Mouse (Mus musculus) G1E (cell line): Measurements from ENCODE around the gene Cd59b.
"Not testable (repeated sequence)": the region's sequence is repeated elsewhere in the genome, so short reads cannot be mapped to it uniquely, and the experiment has no call there.

Source experiments
- CTCF ChIP-seq: IDR thresholded peaks from 2 replicates; pipeline ENCODE4 v1.5.1; 2012; ENCODE audit warnings: low read depth, low read length, inconsistent platforms, mixed read lengths
- GATA1 ChIP-seq: IDR thresholded peaks from 2 replicates; pipeline ENCODE4 v1.6.1; 2012; ENCODE audit warnings: borderline replicate concordance, low read length, inconsistent platforms, mixed read lengths

- not testable (repeated sequence) for TF ChIP-seq GATA1, CTCF
These were observed 17.9 kb downstream of the Cd59b start for GRCm38 (mm10) chr2:104087562-104087961.
